Mouse (Mus musculus) C2C12 (cell line): ENCODE results near the gene Lrrc15.

ENCODE experiments used
- CEBPB ChIP-seq: IDR thresholded peaks from one replicate; pipeline ENCODE4 v1.6.1; 2011; ENCODE audit warnings: low read depth, mild to moderate bottlenecking, control low read depth, moderate library complexity
- CTCF ChIP-seq: IDR thresholded peaks from one replicate; pipeline ENCODE4 v1.5.1; 2011; ENCODE audit not compliant: control insufficient read depth, insufficient read depth, insufficient read length
- FOSL1 ChIP-seq: IDR thresholded peaks from one replicate; pipeline ENCODE4 v1.8.0; 2011; ENCODE audit warnings: mild to moderate bottlenecking, low read length; ENCODE audit not compliant: poor library complexity, insufficient read depth, severe bottlenecking
- MYOG ChIP-seq: IDR thresholded peaks from one replicate; pipeline ENCODE4 v1.6.1; 2011; ENCODE audit not compliant: control insufficient read depth, insufficient read length; ENCODE audit errors: extremely low read depth

GRCm38 (mm10) chr16:30234636-30235546 is 48.2 kb downstream of the Lrrc15 start:
- TF ChIP-seq MYOG (no peak), CEBPB (no peak), FOSL1 (no peak), CTCF (no peak)
